Mouse (Mus musculus): Measurements from ENCODE around the gene Btbd9. TPM values are rescaled to one million over a fixed set of nuclear protein-coding genes. Genes with fewer than 3 reads are reported as not detected.

Gene Btbd9
- total and polyA plus RNA-seq, 2 experiments = 12.7 to 12.8 TPM

GRCm38 (mm10) chr17:30243540-30243939 lies 332.7 kb downstream of the Btbd9 start:
- 43% methylated on average over 7 of the region's 7 CpGs for WGBS
- Histone ChIP-seq H3K79me2 (ENCODE audit: control insufficient read depth, insufficient read depth, low read length) (no peaks in the 10 kb centered on the region), H3K9ac (ENCODE audit: low read depth, low read length) (no peak overlapping the region), H3K27me3 (ENCODE audit: control insufficient read depth, insufficient read depth, low read length) (no peaks in the 10 kb centered on the region), H3K27ac (replicated peaks; ENCODE audit: insufficient read depth, low read depth, low read length) (no peak overlapping the region), H3K4me1 (ENCODE audit: control insufficient read depth, insufficient read depth, low read length) (no peaks in the 10 kb centered on the region; the same call in 1 of the 2 replicates), H3K36me3 (ENCODE audit: control insufficient read depth, insufficient read depth, low read length) (no peaks in the 10 kb centered on the region), H3K4me3 (ENCODE audit: insufficient read depth, low read depth, low read length) (no peak overlapping the region)
- peak; percentile 25 for DNase-seq (ENCODE audit: extremely low read depth, low read depth, low spot score)
- TF ChIP-seq POLR2A (IDR thresholded peaks at IDR 0.05; ENCODE audit: extremely low read depth, insufficient read depth, low read length) (no peak), CTCF (IDR thresholded peaks at IDR 0.05; ENCODE audit: low read depth, low read length) (0 out of 2 replicates have a peak, but pooled peaks have one; percentile 16)

- no peaks in the 10 kb centered on the region; the same call in 1 of the 2 replicates for H3K4me1 ChIP-seq (ENCODE audit: control insufficient read depth, insufficient read depth, low read length)
- 98% methylated on average over 4 of the region's 4 CpGs for WGBS
- H3K27me3 ChIP-seq (ENCODE audit: control insufficient read depth, insufficient read depth, low read length) = no peaks in the 10 kb centered on the region
- no peak overlapping the region for H3K4me3 ChIP-seq (ENCODE audit: insufficient read depth, low read depth, low read length)
- no peaks in the 10 kb centered on the region for H3K36me3 ChIP-seq (ENCODE audit: control insufficient read depth, insufficient read depth, low read length)
- DNase-seq (ENCODE audit: extremely low read depth, low read depth, low spot score) = no peak
- TF ChIP-seq POLR2A (IDR thresholded peaks at IDR 0.05; ENCODE audit: extremely low read depth, insufficient read depth, low read length) (no peak), CTCF (IDR thresholded peaks at IDR 0.05; ENCODE audit: low read depth, low read length) (no peak)
- no peaks in the 10 kb centered on the region for H3K79me2 ChIP-seq (ENCODE audit: control insufficient read depth, insufficient read depth, low read length)
- H3K27ac ChIP-seq (replicated peaks; ENCODE audit: insufficient read depth, low read depth, low read length) = no peak overlapping the region
- no peak overlapping the region for H3K9ac ChIP-seq (ENCODE audit: low read depth, low read length)
Observed at GRCm38 (mm10) chr17:30242647-30243046, 333.6 kb downstream of the Btbd9 start.

GRCm38 (mm10) chr17:30241720-30242322 lies 334.5 kb downstream of the Btbd9 start:
- TF ChIP-seq POLR2A (IDR thresholded peaks at IDR 0.05; ENCODE audit: extremely low read depth, insufficient read depth, low read length) (no peak), CTCF (IDR thresholded peaks at IDR 0.05; ENCODE audit: low read depth, low read length) (no peak)
- no peak for DNase-seq (ENCODE audit: extremely low read depth, low read depth, low spot score)
- 73% methylated on average over 17 of the region's 17 CpGs for WGBS
- no peak overlapping the region for H3K4me3 ChIP-seq (ENCODE audit: insufficient read depth, low read depth, low read length)
- H3K9ac ChIP-seq (ENCODE audit: low read depth, low read length) = no peak overlapping the region
- no peaks in the 10 kb centered on the region for H3K27me3 ChIP-seq (ENCODE audit: control insufficient read depth, insufficient read depth, low read length)
- H3K36me3 ChIP-seq (ENCODE audit: control insufficient read depth, insufficient read depth, low read length) = no peaks in the 10 kb centered on the region
- no peaks in the 10 kb centered on the region; the same call in 1 of the 2 replicates for H3K4me1 ChIP-seq (ENCODE audit: control insufficient read depth, insufficient read depth, low read length)
- H3K79me2 ChIP-seq (ENCODE audit: control insufficient read depth, insufficient read depth, low read length) = no peaks in the 10 kb centered on the region
- H3K27ac ChIP-seq (replicated peaks; ENCODE audit: insufficient read depth, low read depth, low read length) = no peak overlapping the region

GRCm38 (mm10) chr17:30241061-30241460 lies 335.2 kb downstream of the Btbd9 start:
- no peak overlapping the region for H3K4me3 ChIP-seq (ENCODE audit: insufficient read depth, low read depth, low read length)
- no peaks in the 10 kb centered on the region for H3K27me3 ChIP-seq (ENCODE audit: control insufficient read depth, insufficient read depth, low read length)
- H3K27ac ChIP-seq (replicated peaks; ENCODE audit: insufficient read depth, low read depth, low read length) = no peak overlapping the region
- no peak for DNase-seq (ENCODE audit: extremely low read depth, low read depth, low spot score)
- no peaks in the 10 kb centered on the region for H3K36me3 ChIP-seq (ENCODE audit: control insufficient read depth, insufficient read depth, low read length)
- WGBS = 96% methylated on average over 6 of the region's 6 CpGs
- H3K4me1 ChIP-seq (ENCODE audit: control insufficient read depth, insufficient read depth, low read length) = no peaks in the 10 kb centered on the region; the same call in 1 of the 2 replicates
- no peak overlapping the region for H3K9ac ChIP-seq (ENCODE audit: low read depth, low read length)
- H3K79me2 ChIP-seq (ENCODE audit: control insufficient read depth, insufficient read depth, low read length) = no peaks in the 10 kb centered on the region
- TF ChIP-seq POLR2A (IDR thresholded peaks at IDR 0.05; ENCODE audit: extremely low read depth, insufficient read depth, low read length) (no peak), CTCF (IDR thresholded peaks at IDR 0.05; ENCODE audit: low read depth, low read length) (no peak)

- H3K27ac ChIP-seq (replicated peaks; ENCODE audit: insufficient read depth, low read depth, low read length) = no peak overlapping the region
- WGBS = 91% methylated on average over 4 of the region's 4 CpGs
- TF ChIP-seq POLR2A (IDR thresholded peaks at IDR 0.05; ENCODE audit: extremely low read depth, insufficient read depth, low read length) = no peak
- TF ChIP-seq CTCF (IDR thresholded peaks at IDR 0.05; ENCODE audit: low read depth, low read length) = no peak
- H3K9ac ChIP-seq (ENCODE audit: low read depth, low read length) = no peak overlapping the region
- H3K27me3 ChIP-seq (ENCODE audit: control insufficient read depth, insufficient read depth, low read length) = no peaks in the 10 kb centered on the region
- H3K4me3 ChIP-seq (ENCODE audit: insufficient read depth, low read depth, low read length) = no peak overlapping the region
- H3K36me3 ChIP-seq (ENCODE audit: control insufficient read depth, insufficient read depth, low read length) = no peaks in the 10 kb centered on the region
- no peaks in the 10 kb centered on the region; the same call in 1 of the 2 replicates for H3K4me1 ChIP-seq (ENCODE audit: control insufficient read depth, insufficient read depth, low read length)
- H3K79me2 ChIP-seq (ENCODE audit: control insufficient read depth, insufficient read depth, low read length) = no peaks in the 10 kb centered on the region
- DNase-seq (ENCODE audit: extremely low read depth, low read depth, low spot score) = no peak
Observed at GRCm38 (mm10) chr17:30240659-30241058, 335.6 kb downstream of the Btbd9 start.

- H3K9ac ChIP-seq (ENCODE audit: low read depth, low read length) = no peak overlapping the region
- H3K79me2 ChIP-seq (ENCODE audit: control insufficient read depth, insufficient read depth, low read length) = no peaks in the 10 kb centered on the region
- no peak overlapping the region for H3K4me3 ChIP-seq (ENCODE audit: insufficient read depth, low read depth, low read length)
- H3K36me3 ChIP-seq (ENCODE audit: control insufficient read depth, insufficient read depth, low read length) = no peaks in the 10 kb centered on the region
- no peak for DNase-seq (ENCODE audit: extremely low read depth, low read depth, low spot score)
- no peak overlapping the region for H3K27ac ChIP-seq (replicated peaks; ENCODE audit: insufficient read depth, low read depth, low read length)
- no peaks in the 10 kb centered on the region for H3K27me3 ChIP-seq (ENCODE audit: control insufficient read depth, insufficient read depth, low read length)
- WGBS = 81% methylated on average over 5 of the region's 5 CpGs
- no peaks in the 10 kb centered on the region; the same call in 1 of the 2 replicates for H3K4me1 ChIP-seq (ENCODE audit: control insufficient read depth, insufficient read depth, low read length)
- TF ChIP-seq POLR2A (IDR thresholded peaks at IDR 0.05; ENCODE audit: extremely low read depth, insufficient read depth, low read length) (no peak), CTCF (IDR thresholded peaks at IDR 0.05; ENCODE audit: low read depth, low read length) (no peak)
Observed at GRCm38 (mm10) chr17:30239458-30239857, 336.8 kb downstream of the Btbd9 start.
